Mouse (Mus musculus) embryonic facial prominence, embryonic 10.5 days (tissue): ENCODE data around the gene Popdc3. TPM values are rescaled to one million over a fixed set of nuclear protein-coding genes. Genes with fewer than 3 reads are reported as not detected.

Experiments used
- DNase-seq: peaks from one replicate; pipeline ENCODE4 v3.0.0-alpha.2; 2017; ENCODE audit warnings: low spot score
- H3K27ac ChIP-seq: fragments of 300-500 bp; sonication (generic); replicated peaks from 2 replicates; pipeline ENCODE4 v1.5.1; 2016; ENCODE audit warnings: mild to moderate bottlenecking
- H3K27me3 ChIP-seq: fragments of 300-500 bp; sonication (generic); replicated peaks from 2 replicates; pipeline ENCODE4 v1.6.1; 2016; ENCODE audit warnings: low read depth, mild to moderate bottlenecking; ENCODE audit not compliant: poor library complexity, severe bottlenecking
- H3K36me3 ChIP-seq: fragments of 300-500 bp; sonication (generic); replicated peaks from 2 replicates; pipeline ENCODE4 v1.6.1; 2016; ENCODE audit warnings: mild to moderate bottlenecking, moderate library complexity
- H3K4me1 ChIP-seq: fragments of 300-500 bp; sonication (generic); 2 replicates; pipeline ENCODE4 v1.6.1; 2016
- H3K4me3 ChIP-seq: fragments of 300-500 bp; sonication (generic); 2 replicates; pipeline ENCODE4 v1.5.1; 2016; ENCODE audit warnings: mild to moderate bottlenecking, moderate library complexity
- H3K9me3 ChIP-seq: fragments of 300-500 bp; sonication (generic); 2 replicates; pipeline ENCODE4 v1.6.1; 2016; ENCODE audit warnings: mild to moderate bottlenecking
- WGBS: fragments of 180-500 bp; shearing (Covaris S2); methylation state at CpG from one replicate; pipeline ENCODE4 v1.1.7; 2016; 5-methylcytosine and 5-hydroxymethylcytosine counted together
- polyA plus RNA-seq: library from polyadenylated mRNA; unstranded; fragments of >200 nt; fragmentation: Nextera tagmentation; extraction: Ambion mirVana; gene quantifications from 2 replicates; pipeline ENCODE4 v1.2.1, GENCODE M21; 2016

Popdc3 gene
- polyA plus RNA-seq, 1 experiment from 2014 or later = 0.36 TPM

- H3K9me3 ChIP-seq = no peaks in the 10 kb centered on the region
- H3K4me3 ChIP-seq = no peak overlapping the region
- 85% methylated on average over 5 of the region's 5 CpGs for WGBS
- no peak for DNase-seq
- no peaks in the 10 kb centered on the region for H3K4me1 ChIP-seq
- H3K36me3 ChIP-seq = no peaks in the 10 kb centered on the region
- no peak overlapping the region for H3K27ac ChIP-seq
- peaks cover 13% of the 10 kb centered on the region for H3K27me3 ChIP-seq
These were observed 117.2 kb downstream of the Popdc3 start for GRCm38 (mm10) chr10:45295093-45295492.

DNA sequence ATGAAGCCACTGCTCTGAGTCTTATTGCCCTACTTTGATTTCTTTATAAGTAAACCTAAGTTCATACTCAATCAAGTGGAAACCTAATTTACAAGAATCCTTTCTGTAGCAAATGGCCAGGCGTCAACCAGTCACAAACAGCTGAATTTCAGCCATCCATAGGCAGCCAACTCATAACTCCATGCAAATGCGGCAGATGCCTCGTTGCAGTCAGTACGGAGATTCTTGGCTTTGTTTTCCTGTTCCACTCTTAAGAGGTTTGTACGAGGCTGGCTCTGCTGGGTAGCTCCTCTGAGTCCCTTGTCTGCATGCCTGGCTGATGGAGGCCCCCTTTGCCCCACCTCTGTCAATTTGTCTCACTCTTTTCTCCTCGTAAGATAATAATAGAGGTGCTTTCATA lies 120.6 kb downstream of the Popdc3 start:
- WGBS = 86% methylated on average over 6 of the region's 6 CpGs
- H3K4me3 ChIP-seq = no peak overlapping the region
- DNase-seq = no peak
- no peak overlapping the region for H3K27ac ChIP-seq
- no peaks in the 10 kb centered on the region for H3K4me1 ChIP-seq
- H3K27me3 ChIP-seq = no peaks in the 10 kb centered on the region
- no peaks in the 10 kb centered on the region for H3K9me3 ChIP-seq
- no peaks in the 10 kb centered on the region for H3K36me3 ChIP-seq

DNA sequence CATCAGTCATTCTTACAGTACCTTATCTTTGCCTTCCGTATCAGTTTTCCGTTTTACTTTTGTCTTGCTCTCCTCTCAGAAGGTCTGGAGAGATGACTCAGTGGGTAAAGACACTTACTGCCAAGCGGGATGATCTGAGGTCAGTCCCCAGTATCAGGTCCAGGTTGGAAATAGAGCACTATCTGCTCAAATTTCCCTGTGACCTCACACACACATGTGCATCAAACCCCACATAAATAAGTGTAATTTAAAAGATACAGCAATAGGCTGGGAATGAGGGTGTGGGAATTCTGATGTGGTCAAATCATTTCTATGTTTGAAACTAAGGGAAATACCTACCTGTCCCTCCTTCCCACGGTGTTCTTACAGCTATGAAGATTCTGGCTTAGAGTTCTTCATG lies 121.6 kb downstream of the Popdc3 start:
- Histone ChIP-seq H3K36me3 (no peaks in the 10 kb centered on the region), H3K9me3 (no peaks in the 10 kb centered on the region), H3K4me3 (no peak overlapping the region), H3K27me3 (no peaks in the 10 kb centered on the region), H3K4me1 (no peaks in the 10 kb centered on the region), H3K27ac (no peak overlapping the region)
- no peak for DNase-seq
- WGBS = 88% methylated on average over 4 of the region's 4 CpGs

GRCm38 (mm10) chr10:45303315-45304036 lies 125.6 kb downstream of the Popdc3 start:
- no peaks in the 10 kb centered on the region for H3K36me3 ChIP-seq

GRCm38 (mm10) chr10:45305173-45305572 lies 127.3 kb downstream of the Popdc3 start:
- no peaks in the 10 kb centered on the region for H3K9me3 ChIP-seq
- DNase-seq = no peak
- 89% methylated on average over 5 of the region's 5 CpGs for WGBS
- no peaks in the 10 kb centered on the region for H3K4me1 ChIP-seq
- H3K36me3 ChIP-seq = no peaks in the 10 kb centered on the region
- no peaks in the 10 kb centered on the region for H3K27me3 ChIP-seq
- no peak overlapping the region for H3K4me3 ChIP-seq
- no peak overlapping the region for H3K27ac ChIP-seq

More at GRCm38 (mm10) chr10:45303315-45304036, 125.6 kb downstream of the Popdc3 start:
- no peaks in the 10 kb centered on the region for H3K4me1 ChIP-seq
- WGBS = 74% methylated on average over 14 of the region's 14 CpGs
- H3K27ac ChIP-seq = no peak overlapping the region
- H3K27me3 ChIP-seq = no peaks in the 10 kb centered on the region
- DNase-seq = no peak
- H3K4me3 ChIP-seq = no peak overlapping the region
- H3K9me3 ChIP-seq = no peaks in the 10 kb centered on the region

GRCm38 (mm10) chr10:45311129-45311528 lies 133.2 kb downstream of the Popdc3 start:
- DNase-seq = no peak
- no peaks in the 10 kb centered on the region for H3K9me3 ChIP-seq
- 89% methylated on average over 5 of the region's 5 CpGs for WGBS
- no peak overlapping the region for H3K4me3 ChIP-seq
- H3K27ac ChIP-seq = no peak overlapping the region
- no peaks in the 10 kb centered on the region for H3K36me3 ChIP-seq
- H3K4me1 ChIP-seq = no peaks in the 10 kb centered on the region
- H3K27me3 ChIP-seq = no peaks in the 10 kb centered on the region

DNA sequence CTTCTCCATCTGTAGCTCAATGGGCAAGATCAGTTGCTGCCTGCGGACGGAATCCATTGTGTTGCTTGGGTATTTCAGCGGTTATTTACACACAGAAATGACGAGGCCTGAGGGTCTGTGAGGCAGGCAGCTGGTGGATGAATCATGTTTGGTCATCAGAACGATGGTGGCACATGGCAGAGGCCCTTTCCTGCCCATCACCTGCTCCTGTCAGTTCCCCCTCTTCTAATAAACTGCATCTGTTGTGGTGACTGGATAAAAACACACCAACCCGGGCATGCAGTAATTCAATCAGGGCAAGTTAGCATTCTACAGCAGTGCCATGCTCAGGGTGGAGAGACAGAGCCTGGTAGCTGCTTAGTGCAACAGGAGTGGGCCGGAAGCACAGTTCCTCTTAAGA lies 133.7 kb downstream of the Popdc3 start:
- Histone ChIP-seq H3K27ac (no peak overlapping the region), H3K9me3 (no peaks in the 10 kb centered on the region), H3K36me3 (no peaks in the 10 kb centered on the region), H3K4me3 (no peak overlapping the region), H3K4me1 (no peaks in the 10 kb centered on the region), H3K27me3 (no peaks in the 10 kb centered on the region)
- no peak for DNase-seq
- WGBS = 79% methylated on average over 7 of the region's 7 CpGs

DNA sequence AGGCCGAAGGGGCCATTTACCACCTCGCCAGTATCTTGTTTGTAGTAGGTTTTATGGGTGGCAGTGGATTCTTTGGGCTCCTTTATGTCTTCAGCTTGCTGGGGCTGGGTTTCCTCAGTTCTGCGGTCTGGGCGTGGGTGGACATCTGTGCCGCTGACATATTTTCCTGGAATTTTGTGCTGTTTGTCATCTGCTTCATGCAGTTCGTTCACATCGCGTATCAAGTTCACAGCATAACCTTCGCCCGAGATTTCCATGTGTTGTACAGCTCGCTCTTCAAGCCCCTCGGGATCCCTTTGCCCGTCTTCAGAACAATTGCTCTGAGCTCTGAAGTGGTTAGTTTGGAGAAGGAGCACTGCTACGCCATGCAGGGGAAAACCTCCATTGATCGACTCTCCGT lies 137.0 kb downstream of the Popdc3 start:
- Histone ChIP-seq H3K36me3 (no peaks in the 10 kb centered on the region), H3K4me1 (no peaks in the 10 kb centered on the region), H3K9me3 (no peaks in the 10 kb centered on the region), H3K27ac (no peak overlapping the region), H3K4me3 (no peak overlapping the region), H3K27me3 (no peaks in the 10 kb centered on the region)
- DNase-seq = no peak
- 93% methylated on average over 16 of the region's 16 CpGs for WGBS

- DNase-seq = no peak
- H3K4me3 ChIP-seq = no peak overlapping the region
- no peak overlapping the region for H3K27ac ChIP-seq
- no peaks in the 10 kb centered on the region for H3K9me3 ChIP-seq
- no peaks in the 10 kb centered on the region for H3K4me1 ChIP-seq
- WGBS = 86% methylated on average over 5 of the region's 5 CpGs
- H3K27me3 ChIP-seq = no peaks in the 10 kb centered on the region
- H3K36me3 ChIP-seq = no peaks in the 10 kb centered on the region
These were observed 141.0 kb downstream of the Popdc3 start for GRCm38 (mm10) chr10:45318922-45319321.

GRCm38 (mm10) chr10:45320296-45320695 lies 142.4 kb downstream of the Popdc3 start:
- no peaks in the 10 kb centered on the region for H3K9me3 ChIP-seq
- 62% methylated on average over 3 of the region's 3 CpGs for WGBS
- DNase-seq = no peak
- H3K4me1 ChIP-seq = no peaks in the 10 kb centered on the region
- H3K27ac ChIP-seq = no peak overlapping the region
- H3K4me3 ChIP-seq = no peak overlapping the region
- H3K36me3 ChIP-seq = no peaks in the 10 kb centered on the region
- no peaks in the 10 kb centered on the region for H3K27me3 ChIP-seq

DNA sequence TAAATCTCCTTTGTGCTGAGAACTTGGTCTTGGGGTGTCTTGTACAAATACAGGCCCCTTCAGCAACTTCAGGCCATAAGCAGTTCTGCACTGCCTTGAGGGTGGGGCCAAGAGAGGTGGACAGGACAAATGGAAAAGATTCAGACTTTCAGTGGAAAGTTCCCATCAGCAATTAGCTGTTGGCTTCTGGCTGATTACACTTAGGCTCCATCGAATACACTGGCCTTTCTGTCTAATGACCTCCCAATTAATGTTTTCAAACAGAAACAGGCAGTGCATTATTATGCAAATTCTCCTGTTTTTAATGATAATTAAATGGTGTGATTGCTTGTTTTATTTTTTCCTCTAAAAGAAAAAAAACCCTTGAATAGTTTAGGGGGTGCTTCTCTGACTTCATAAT lies 146.3 kb downstream of the Popdc3 start:
- no peak overlapping the region for H3K27ac ChIP-seq
- 58% methylated on average over 1 of the region's 1 CpGs for WGBS
- H3K4me3 ChIP-seq = no peak overlapping the region
- H3K36me3 ChIP-seq = no peaks in the 10 kb centered on the region
- no peak for DNase-seq
- H3K9me3 ChIP-seq = no peaks in the 10 kb centered on the region
- no peaks in the 10 kb centered on the region for H3K4me1 ChIP-seq
- no peaks in the 10 kb centered on the region for H3K27me3 ChIP-seq

DNA sequence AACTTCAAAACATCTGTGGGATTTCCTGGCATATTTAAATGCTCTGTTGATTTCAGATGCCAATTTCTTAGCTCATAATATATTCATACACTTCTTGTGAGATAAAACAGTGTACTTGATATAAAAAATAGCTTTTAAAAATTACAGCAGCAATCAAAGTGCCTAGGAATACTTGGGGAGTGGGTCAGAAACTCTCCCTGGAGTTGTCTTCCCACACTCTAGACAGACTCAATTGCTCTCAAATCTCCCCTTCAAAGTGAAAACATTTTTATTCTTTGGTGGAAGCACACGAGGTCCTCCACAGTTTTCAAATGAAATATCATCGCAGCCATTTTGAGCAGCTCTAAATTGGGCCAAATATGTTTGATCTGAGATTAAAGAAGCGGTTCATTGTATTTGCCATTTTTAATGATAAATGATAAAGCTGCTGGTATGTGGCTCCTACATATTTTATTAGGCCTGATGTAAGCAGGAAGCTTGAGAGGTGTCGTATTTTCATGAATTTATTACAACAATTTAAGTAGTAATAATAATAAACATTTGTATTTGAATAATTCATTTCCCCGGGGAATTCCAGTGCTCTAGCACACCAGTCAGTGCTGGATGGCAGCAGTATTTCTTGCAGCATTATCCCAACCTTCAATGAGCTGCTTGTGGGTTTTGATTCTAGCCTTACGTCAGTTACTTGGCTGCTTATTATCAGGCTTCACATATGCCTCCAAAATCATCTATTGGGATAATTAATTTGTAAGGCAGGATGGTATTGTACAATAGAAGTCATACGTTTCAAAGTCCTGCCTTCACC lies 150.5 kb downstream of the Popdc3 start:
- 82% methylated on average over 7 of the region's 7 CpGs for WGBS
- Histone ChIP-seq H3K9me3 (no peaks in the 10 kb centered on the region), H3K27ac (no peak overlapping the region), H3K4me1 (no peaks in the 10 kb centered on the region), H3K36me3 (no peaks in the 10 kb centered on the region), H3K4me3 (no peak overlapping the region), H3K27me3 (peaks cover 7% of the 10 kb centered on the region)
- no peak for DNase-seq

DNA sequence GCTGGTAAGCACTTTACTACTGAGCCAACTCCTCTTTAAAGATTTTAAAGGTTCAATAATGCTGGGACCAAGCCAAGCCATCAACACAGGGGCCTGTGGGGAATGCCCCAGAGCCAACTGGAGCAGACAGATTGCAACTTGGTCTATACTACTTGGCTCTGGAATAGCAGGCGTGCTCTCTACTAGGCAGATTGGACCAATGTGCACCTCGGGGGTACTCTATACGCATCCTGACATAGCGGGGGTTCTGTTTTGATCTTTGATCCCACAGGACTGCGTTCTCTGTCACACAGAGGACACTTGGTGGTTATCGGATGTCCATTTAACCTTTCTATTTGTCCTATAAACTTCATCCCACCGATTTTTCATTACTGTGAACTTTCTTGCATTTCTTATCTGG lies 157.0 kb downstream of the Popdc3 start:
- WGBS = 30% methylated on average over 7 of the region's 7 CpGs
- no peaks in the 10 kb centered on the region for H3K4me1 ChIP-seq
- H3K4me3 ChIP-seq = peak overlapping the region; percentile 79
- H3K9me3 ChIP-seq = no peaks in the 10 kb centered on the region
- no peak for DNase-seq
- H3K27ac ChIP-seq = no peak overlapping the region
- no peaks in the 10 kb centered on the region for H3K36me3 ChIP-seq
- H3K27me3 ChIP-seq = peaks cover 43% of the 10 kb centered on the region
